9 mouse cellular contexts compared by ENCODE assay signal in the genomic region with DNA sequence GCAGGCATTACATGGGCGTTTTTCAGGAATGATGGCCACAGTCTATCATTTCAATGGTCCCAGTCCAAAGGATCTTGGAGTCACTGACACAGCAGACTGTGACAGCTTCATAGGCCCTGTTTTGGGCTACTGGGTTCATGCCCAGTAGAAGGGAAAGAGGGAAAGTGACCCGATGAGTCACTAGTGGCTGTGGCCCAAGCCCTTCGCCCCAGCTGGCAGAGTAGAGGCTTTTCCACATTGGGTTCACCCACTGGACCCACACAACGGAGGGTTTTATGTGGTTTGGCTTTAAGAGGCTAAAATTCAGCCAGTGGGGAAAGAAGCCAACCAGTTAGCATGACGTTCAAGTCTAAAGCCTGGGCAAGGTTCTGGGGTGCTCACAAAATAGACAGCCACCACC.
DNase-seq lines count a peak whose midpoint lies in the region; ATAC-seq and TF ChIP-seq lines count a peak whose summit lies in the region.
"Had no signal": no experiment of that assay in that cellular context is flagged by ENCODE, and none has a peak within 500 bp of the region (broad histone marks: within the 10 kb centered on the region; RNA-seq: fewer than 3 reads in every experiment).

No protein-coding gene starts in this region.

- no peaks in the 10 kb centered on the region for H3K36me3 ChIP-seq in liver, adult 2 months (ENCODE audit: control insufficient read depth, insufficient read depth, low read length)
- H3K36me3 ChIP-seq in liver, embryonic 11.5 days (ENCODE audit: control insufficient read depth, insufficient read depth, low read length): no peaks in the 10 kb centered on the region
- H3K36me3 ChIP-seq in myocyte (ENCODE audit: control insufficient read depth, insufficient read depth): no peaks in the 10 kb centered on the region
- H3K36me3 ChIP-seq in intestine, embryonic 15.5 days: no peaks in the 10 kb centered on the region

- no peaks in the 10 kb centered on the region for H3K9me3 ChIP-seq in liver, embryonic 11.5 days (ENCODE audit: control insufficient read depth, low read length)
- no peaks in the 10 kb centered on the region for H3K9me3 ChIP-seq in intestine, embryonic 15.5 days

- H3K4me3 ChIP-seq in liver, adult 2 months (ENCODE audit: insufficient read depth, low read depth, low read length): no peak overlapping the region
- H3K4me3 ChIP-seq in liver, embryonic 11.5 days (ENCODE audit: low read depth, low read length): no peak overlapping the region
- H3K4me3 ChIP-seq in myocyte: no peak overlapping the region
- H3K4me3 ChIP-seq in intestine, embryonic 15.5 days (replicated peaks): no peak overlapping the region

- no peak for ATAC-seq in liver, embryonic 11.5 days (replicated peaks; ENCODE audit: low FRiP score)
- ATAC-seq in intestine, embryonic 15.5 days: no peak
- ATAC-seq: Patski had no signal

- H3K4me2 ChIP-seq in liver, embryonic 11.5 days: no peak overlapping the region
- H3K4me2 ChIP-seq in myocyte (ENCODE audit: low read depth): peak overlapping the region; percentile 12
- H3K4me2 ChIP-seq in intestine, embryonic 15.5 days (replicated peaks): no peak overlapping the region

- TF ChIP-seq POLR2A in liver, adult 2 months (IDR thresholded peaks at IDR 0.05; ENCODE audit: extremely low read depth, insufficient read depth, low read length): no peak
- no peak for TF ChIP-seq POLR2A in myocyte (IDR thresholded peaks at IDR 0.05; ENCODE audit: insufficient read length, low read depth)

- 16% methylated on average over 5 of the region's 5 CpGs for WGBS in liver, adult 2 months
- WGBS in liver, embryonic 11.5 days: 75% methylated on average over 5 of the region's 5 CpGs
- WGBS in intestine, embryonic 15.5 days: 90% methylated on average over 5 of the region's 5 CpGs

- intact Hi-C loops in heart, postnatal 25 days (cut with DNase I): no loop called here

- H3K9ac ChIP-seq in liver, adult 2 months (ENCODE audit: low read depth, low read length): no peak overlapping the region
- H3K9ac ChIP-seq in liver, embryonic 11.5 days (ENCODE audit: low read depth, low read length): no peak overlapping the region
- H3K9ac ChIP-seq in intestine, embryonic 15.5 days: no peak overlapping the region

- H3K79me2 ChIP-seq in liver, adult 2 months (ENCODE audit: control insufficient read depth, insufficient read depth, low read length): no peaks in the 10 kb centered on the region
- H3K79me2 ChIP-seq in myocyte (ENCODE audit: control insufficient read depth, insufficient read depth): no peaks in the 10 kb centered on the region

- H3K27me3 ChIP-seq in liver, adult 2 months (ENCODE audit: control insufficient read depth, insufficient read depth, low read length): no peaks in the 10 kb centered on the region
- no peaks in the 10 kb centered on the region for H3K27me3 ChIP-seq in liver, embryonic 11.5 days (replicated peaks; ENCODE audit: control insufficient read depth, insufficient read depth, low read length)
- no peaks in the 10 kb centered on the region for H3K27me3 ChIP-seq in myocyte (ENCODE audit: control insufficient read depth, insufficient read depth, insufficient read length)
- H3K27me3 ChIP-seq in intestine, embryonic 15.5 days (replicated peaks): no peaks in the 10 kb centered on the region
- H3K27me3 ChIP-seq: Patski had no signal

- H3K27ac ChIP-seq in liver, adult 2 months (replicated peaks; ENCODE audit: insufficient read depth, low read depth, low read length): no peak overlapping the region
- no peak overlapping the region for H3K27ac ChIP-seq in liver, embryonic 11.5 days (ENCODE audit: low read depth, low read length)
- no peak overlapping the region for H3K27ac ChIP-seq in intestine, embryonic 15.5 days

- H3ac ChIP-seq in myocyte (ENCODE audit: control insufficient read depth, insufficient read length): no peak overlapping the region

- DNase-seq in liver, adult 2 months (ENCODE audit: extremely low read depth, low read depth, low spot score): peak; percentile 98
- no peak for DNase-seq in liver, embryonic 11.5 days (ENCODE audit: low spot score)
- peak; percentile 3 to 4 for DNase-seq in cerebellum, adult 18-20 months
- peak; percentile 54 for DNase-seq in heart, postnatal 25 days (ENCODE audit: low spot score)
- DNase-seq in embryo, embryonic 10.5 days (ENCODE audit: low spot score): no peak
- DNase-seq in urinary bladder, postnatal 10 days (ENCODE audit: low spot score): no peak

- H3K4me1 ChIP-seq in liver, adult 2 months (ENCODE audit: control insufficient read depth, insufficient read depth, low read length): peaks cover 5% of the 10 kb centered on the region; the same call in 1 of the 2 replicates
- no peaks in the 10 kb centered on the region for H3K4me1 ChIP-seq in liver, embryonic 11.5 days (replicated peaks; ENCODE audit: control insufficient read depth, insufficient read depth, low read length)
- H3K4me1 ChIP-seq in intestine, embryonic 15.5 days (replicated peaks): no peaks in the 10 kb centered on the region

- no peak for TF ChIP-seq CTCF in liver, adult 2 months (IDR thresholded peaks at IDR 0.05; ENCODE audit: low read depth, low read length)

TF ChIP-seq in myocyte, 11 proteins besides CTCF, POLR2A, EP300 and RAD21:
- TF ChIP-seq MYOG (IDR thresholded peaks at IDR 0.05; ENCODE audit: control insufficient read depth in 1 of 3, insufficient read depth in 1 of 3, insufficient read length in 2 of 3, low read depth in 2 of 3): peak in 1 of 3 experiments; percentile 40
- no peak for TF ChIP-seq SRF (IDR thresholded peaks at IDR 0.05; ENCODE audit: control insufficient read depth, insufficient read length, low read depth)
- TF ChIP-seq MYOD1 (IDR thresholded peaks at IDR 0.05; ENCODE audit: control insufficient read depth in 1 of 3, insufficient read length in 2 of 3, low read depth in 2 of 3): peak in 1 of 3 experiments; percentile 37

Comparison
In these comparisons a context has a peak if more than half of its experiments do, and no peak if none do; other contexts are left out.
1. DNase-seq: peak in liver, adult 2 months (single experiment), cerebellum, adult 18-20 months (2 of 2) and heart, postnatal 25 days (single experiment); none in liver, embryonic 11.5 days (single experiment), embryo, embryonic 10.5 days (single experiment) and urinary bladder, postnatal 10 days (single experiment).